27 mouse cellular contexts compared by ENCODE assay signal in genomic region chr10:21369586-21369985, GRCm38 (mm10). TPM values are rescaled to one million over a fixed set of nuclear protein-coding genes. Genes with fewer than 3 reads are reported as not detected.
"Had no signal": no experiment of that assay in that cellular context is flagged by ENCODE, and none has a peak within 500 bp of the region (broad histone marks: within the 10 kb centered on the region; RNA-seq: fewer than 3 reads in every experiment).

No protein-coding gene starts in this region.

- H3K4me1 ChIP-seq: hindbrain, embryonic 10.5 days; hindbrain, embryonic 12.5 days; intestine, embryonic 15.5 days; kidney, embryonic 15.5 days; limb, embryonic 10.5 days; limb, embryonic 12.5 days; liver, embryonic 13.5 days; liver, embryonic 15.5 days had no signal

- DNase-seq: gastrocnemius, adult 2 months; gastrocnemius, postnatal 10 days; gastrocnemius, postnatal 25 days; heart, adult 18-20 months; heart, postnatal 10 days; heart, postnatal 4 days; kidney, postnatal 14 days; liver; liver, embryonic 13.5 days; liver, postnatal 0 days had no signal

- H3K4me3 ChIP-seq: gastrocnemius, adult 2 months; heart, embryonic 10.5 days; heart, embryonic 12.5 days; hindbrain, embryonic 10.5 days; hindbrain, embryonic 12.5 days; intestine, embryonic 15.5 days; kidney, embryonic 15.5 days; layer of hippocampus, adult 2 months; left cerebral cortex, adult 2 months; limb, embryonic 10.5 days; limb, embryonic 12.5 days; liver, embryonic 13.5 days; liver, embryonic 15.5 days had no signal

- H3K27me3 ChIP-seq: heart, embryonic 12.5 days; hindbrain, embryonic 12.5 days; intestine, embryonic 15.5 days; kidney, embryonic 15.5 days; limb, embryonic 12.5 days; liver, embryonic 13.5 days; liver, embryonic 15.5 days had no signal

- H3K27ac ChIP-seq: gastrocnemius, adult 2 months; heart, embryonic 10.5 days; hindbrain, embryonic 10.5 days; hindbrain, embryonic 12.5 days; hindbrain, embryonic 14.5 days; intestine, embryonic 15.5 days; kidney, embryonic 15.5 days; layer of hippocampus, adult 2 months; left cerebral cortex, adult 2 months; limb, embryonic 10.5 days; limb, embryonic 12.5 days; liver, embryonic 13.5 days; liver, embryonic 15.5 days had no signal

- H3K9ac ChIP-seq: heart, embryonic 12.5 days; hindbrain, embryonic 12.5 days; hindbrain, embryonic 14.5 days; intestine, embryonic 15.5 days; kidney, embryonic 15.5 days; limb, embryonic 12.5 days; liver, embryonic 13.5 days; liver, embryonic 15.5 days; liver, postnatal 0 days had no signal

- H3K4me2 ChIP-seq: heart, embryonic 12.5 days; hindbrain, embryonic 12.5 days; hindbrain, embryonic 14.5 days; intestine, embryonic 15.5 days; kidney, embryonic 15.5 days; limb, embryonic 12.5 days; liver, embryonic 11.5 days; liver, embryonic 13.5 days; liver, embryonic 15.5 days had no signal

- ATAC-seq: hindbrain, embryonic 16.5 days; inflammation-experienced regulatory T-cells, adult 6 months; intestine, embryonic 15.5 days; intestine, postnatal 0 days; liver, postnatal 0 days had no signal

- H3K9me3 ChIP-seq: heart, embryonic 10.5 days; heart, embryonic 12.5 days; hindbrain, embryonic 10.5 days; hindbrain, embryonic 12.5 days; intestine, embryonic 15.5 days; kidney, embryonic 15.5 days; limb, embryonic 10.5 days; limb, embryonic 12.5 days; liver, embryonic 13.5 days; liver, embryonic 15.5 days had no signal

RNA-seq across cellular contexts. Expression of gene Aldh8a1, which starts 7.5 kb away (rescaled TPM):
- polyA plus RNA-seq: heart, embryonic 14.5 days; hindbrain, embryonic 14.5 days; inflammation-experienced regulatory T-cells, adult 6 months; intestine, postnatal 0 days; limb, embryonic 12.5 days had no signal
